Mouse (Mus musculus): ENCODE data around the gene Cherp.

- TF ChIP-seq CTCF (IDR thresholded peaks at IDR 0.05; ENCODE audit: low read depth, low read length), result no peak
- no peak for TF ChIP-seq POLR2A (IDR thresholded peaks at IDR 0.05; ENCODE audit: insufficient read depth, low read length)
Observed at GRCm38 (mm10) chr8:72457806-72458205, 17.2 kb downstream of the Cherp start.
